Mouse (Mus musculus): ENCODE measurements at regions not wholly inside any gene's neighbourhood (a gene's known extent, or its start where the extent isn't known, plus 50 kb on each side); places are given as distances from the start of the nearest gene placed in this dataset.

- in situ Hi-C loops (cut with MboI, MseI) = no loop called here
Measured at GRCm38 (mm10) chr19:37754024-37754423, 56.4 kb downstream of the Cyp26a1 start.

GRCm38 (mm10) chr19:37755372-37755771 lies 57.8 kb downstream of the Cyp26a1 start:
- in situ Hi-C loops (cut with MboI, MseI) = no loop called here

GRCm38 (mm10) chr19:37769376-37769775 lies 71.8 kb downstream of the Cyp26a1 start:
- in situ Hi-C loops (cut with MboI, MseI) = no loop called here

GRCm38 (mm10) chr19:37771956-37772355 lies 74.4 kb downstream of the Cyp26a1 start:
- in situ Hi-C loops (cut with MboI, MseI) = loop anchor here (10.0 kb wide), 1 partner anchor 1177 kb away; no protein-coding TSS in a partner anchor

GRCm38 (mm10) chr19:37774551-37774950 lies 77.0 kb downstream of the Cyp26a1 start:
- in situ Hi-C loops (cut with MboI, MseI) = loop anchor here (10.0 kb wide), 1 partner anchor 1180 kb away; no protein-coding TSS in a partner anchor

- in situ Hi-C loops (cut with MboI, MseI) = loop anchor here (10.0 kb wide), 1 partner anchor 1180 kb away; no protein-coding TSS in a partner anchor
Measured at GRCm38 (mm10) chr19:37774966-37775365, 77.4 kb downstream of the Cyp26a1 start.

- in situ Hi-C loops (cut with MboI, MseI) = loop anchor here (10.0 kb wide), 1 partner anchor 1183 kb away; no protein-coding TSS in a partner anchor
Measured at GRCm38 (mm10) chr19:37777961-37778360, 80.4 kb downstream of the Cyp26a1 start.

- in situ Hi-C loops (cut with MboI, MseI) = loop anchor here (10.0 kb wide), 1 partner anchor 1184 kb away; no protein-coding TSS in a partner anchor
Measured at GRCm38 (mm10) chr19:37778568-37778967, 81.0 kb downstream of the Cyp26a1 start.

GRCm38 (mm10) chr19:37788540-37788939 lies 90.9 kb downstream of the Cyp26a1 start:
- in situ Hi-C loops (cut with MboI, MseI) = no loop called here

- in situ Hi-C loops (cut with MboI, MseI) = no loop called here
Measured at GRCm38 (mm10) chr19:37789576-37790180, 92.1 kb downstream of the Cyp26a1 start.

- in situ Hi-C loops (cut with MboI, MseI) = no loop called here
Measured at GRCm38 (mm10) chr19:37790281-37791073, 92.9 kb downstream of the Cyp26a1 start.

GRCm38 (mm10) chr19:37793176-37793575 lies 95.6 kb downstream of the Cyp26a1 start:
- in situ Hi-C loops (cut with MboI, MseI) = no loop called here

GRCm38 (mm10) chr19:37795552-37796343 lies 98.2 kb downstream of the Cyp26a1 start:
- in situ Hi-C loops (cut with MboI, MseI) = no loop called here

GRCm38 (mm10) chr19:37800161-37800660 lies 102.6 kb downstream of the Cyp26a1 start:
- in situ Hi-C loops (cut with MboI, MseI) = no loop called here

GRCm38 (mm10) chr19:37809666-37810065 lies 112.1 kb downstream of the Cyp26a1 start:
- in situ Hi-C loops (cut with MboI, MseI) = no loop called here

GRCm38 (mm10) chr19:37814089-37815073 lies 116.8 kb downstream of the Cyp26a1 start:
- in situ Hi-C loops (cut with MboI, MseI) = no loop called here

GRCm38 (mm10) chr19:37815627-37816026 lies 118.0 kb downstream of the Cyp26a1 start:
- in situ Hi-C loops (cut with MboI, MseI) = no loop called here

GRCm38 (mm10) chr19:37821243-37821642 lies 123.6 kb downstream of the Cyp26a1 start:
- in situ Hi-C loops (cut with MboI, MseI) = no loop called here

GRCm38 (mm10) chr19:37821671-37822190 lies 124.1 kb downstream of the Cyp26a1 start:
- in situ Hi-C loops (cut with MboI, MseI) = no loop called here

- in situ Hi-C loops (cut with MboI, MseI) = no loop called here
Measured at GRCm38 (mm10) chr19:37824155-37824554, 126.6 kb downstream of the Cyp26a1 start.
